Mouse (Mus musculus): ENCODE data around the gene Vdr. TPM values are rescaled to one million over a fixed set of nuclear protein-coding genes. Genes with fewer than 3 reads are reported as not detected.

The Vdr gene
- 6.6 and 7.0 TPM in 2 replicates for total RNA-seq (2021)
- long read RNA-seq, experiment 1, result 0 reads
- long read RNA-seq, experiment 2, full-length matches to known transcripts, result 3 of 7 reads
- long read RNA-seq, experiment 2, partial matches to known transcripts, result 0 of 7 reads
- long read RNA-seq, experiment 2, other reads (novel, unspliced or antisense), result 4 of 7 reads

GRCm38 (mm10) chr15:97910530-97910929, at the start of gene Vdr:
Gene Vdr, minus strand, starts transcription at chr15:97910630.
- no peak for DNase-seq

- no peak for DNase-seq
Measured at GRCm38 (mm10) chr15:97956416-97956815, 46.0 kb upstream of the Vdr start.

- no peak for DNase-seq
Measured at GRCm38 (mm10) chr15:97955742-97956141, 45.3 kb upstream of the Vdr start.

- no peak for DNase-seq
Measured at GRCm38 (mm10) chr15:97955286-97955685, 44.9 kb upstream of the Vdr start.

GRCm38 (mm10) chr15:97954671-97955070, 44.2 kb upstream of the Vdr start:
- no peak for DNase-seq

GRCm38 (mm10) chr15:97952889-97953189, 42.4 kb upstream of the Vdr start:
- no peak for DNase-seq

- peak; percentile 67 for DNase-seq
Measured at GRCm38 (mm10) chr15:97952137-97952888, 41.9 kb upstream of the Vdr start.

- no peak for DNase-seq
Measured at GRCm38 (mm10) chr15:97950240-97950639, 39.8 kb upstream of the Vdr start.

- DNase-seq, result no peak
Measured at GRCm38 (mm10) chr15:97949706-97950105, 39.3 kb upstream of the Vdr start.

GRCm38 (mm10) chr15:97948720-97949119, 38.3 kb upstream of the Vdr start:
- no peak for DNase-seq

GRCm38 (mm10) chr15:97945656-97946315, 35.4 kb upstream of the Vdr start:
- no peak for DNase-seq

GRCm38 (mm10) chr15:97944919-97945574, 34.6 kb upstream of the Vdr start:
- DNase-seq, result no peak

GRCm38 (mm10) chr15:97943356-97943755, 32.9 kb upstream of the Vdr start:
- DNase-seq, result no peak

GRCm38 (mm10) chr15:97942538-97942937, 32.1 kb upstream of the Vdr start:
- no peak for DNase-seq

GRCm38 (mm10) chr15:97941306-97941705, 30.9 kb upstream of the Vdr start:
- no peak for DNase-seq

- DNase-seq, result no peak
Measured at GRCm38 (mm10) chr15:97940088-97940487, 29.7 kb upstream of the Vdr start.

- DNase-seq, result no peak
Measured at GRCm38 (mm10) chr15:97938580-97938979, 28.1 kb upstream of the Vdr start.

GRCm38 (mm10) chr15:97932441-97932840, 22.0 kb upstream of the Vdr start:
- DNase-seq, result no peak

- DNase-seq, result no peak
Measured at GRCm38 (mm10) chr15:97929259-97929824, 18.9 kb upstream of the Vdr start.

- no peak for DNase-seq
Measured at GRCm38 (mm10) chr15:97927821-97928220, 17.4 kb upstream of the Vdr start.

- DNase-seq, result no peak
Measured at GRCm38 (mm10) chr15:97927018-97927417, 16.6 kb upstream of the Vdr start.

GRCm38 (mm10) chr15:97922421-97922820, 12.0 kb upstream of the Vdr start:
- DNase-seq, result no peak

- no peak for DNase-seq
Measured at GRCm38 (mm10) chr15:97921796-97922195, 11.4 kb upstream of the Vdr start.

Measured in adrenal gland, postnatal 14 days (tissue).